Mouse (Mus musculus): ENCODE results near the gene Mbnl2.

The Mbnl2 gene

GRCm38 (mm10) chr14:120432773-120433172 lies 157.3 kb downstream of the Mbnl2 start:
- DNase-seq (ENCODE audit: low spot score), result no peak

GRCm38 (mm10) chr14:120433931-120434398 lies 158.5 kb downstream of the Mbnl2 start:
- no peak for DNase-seq (ENCODE audit: low spot score)

- no peak for DNase-seq (ENCODE audit: low spot score)
These were observed 159.4 kb downstream of the Mbnl2 start for GRCm38 (mm10) chr14:120434831-120435230.

- DNase-seq (ENCODE audit: low spot score), result no peak
These were observed 165.2 kb downstream of the Mbnl2 start for GRCm38 (mm10) chr14:120440716-120441115.

- no peak for DNase-seq (ENCODE audit: low spot score)
These were observed 165.8 kb downstream of the Mbnl2 start for GRCm38 (mm10) chr14:120441256-120441655.

GRCm38 (mm10) chr14:120441836-120442235 lies 166.4 kb downstream of the Mbnl2 start:
- no peak for DNase-seq (ENCODE audit: low spot score)

GRCm38 (mm10) chr14:120454221-120454620 lies 178.8 kb downstream of the Mbnl2 start:
- no peak for DNase-seq (ENCODE audit: low spot score)

GRCm38 (mm10) chr14:120463938-120464727 lies 188.7 kb downstream of the Mbnl2 start:
- no peak for DNase-seq (ENCODE audit: low spot score)

GRCm38 (mm10) chr14:120466816-120467215 lies 191.3 kb downstream of the Mbnl2 start:
- DNase-seq (ENCODE audit: low spot score), result no peak

GRCm38 (mm10) chr14:120469126-120469790 lies 193.8 kb downstream of the Mbnl2 start:
- no peak for DNase-seq (ENCODE audit: low spot score)

- DNase-seq (ENCODE audit: low spot score), result no peak
These were observed 200.8 kb downstream of the Mbnl2 start for GRCm38 (mm10) chr14:120476186-120476697.

GRCm38 (mm10) chr14:120477288-120477981 lies 202.0 kb downstream of the Mbnl2 start:
- DNase-seq (ENCODE audit: low spot score), result peak; percentile 91

- DNase-seq (ENCODE audit: low spot score), result peak; percentile 91
These were observed 202.6 kb downstream of the Mbnl2 start, which contains the start of gene Rap2a for GRCm38 (mm10) chr14:120477982-120478568. Gene Rap2a (plus strand): TSS chr14:120478444.

GRCm38 (mm10) chr14:120478641-120479341 lies 203.3 kb downstream of the Mbnl2 start:
- DNase-seq (ENCODE audit: low spot score), result peak; percentile 7

- no peak for DNase-seq (ENCODE audit: low spot score)
These were observed 205.0 kb downstream of the Mbnl2 start for GRCm38 (mm10) chr14:120480341-120480900.

GRCm38 (mm10) chr14:120480927-120481326 lies 205.5 kb downstream of the Mbnl2 start:
- DNase-seq (ENCODE audit: low spot score), result no peak

Measured in spleen, adult 12 weeks (tissue).